Mouse (Mus musculus): ENCODE results near the gene Rpl4.
A peak's percentile ranks its signal among the peaks of the same experiment; 100 is the strongest.
"Not testable (repeated sequence)": the region's sequence is repeated elsewhere in the genome, so short reads cannot be mapped to it uniquely, and the experiment has no call there.

The Rpl4 gene

DNA sequence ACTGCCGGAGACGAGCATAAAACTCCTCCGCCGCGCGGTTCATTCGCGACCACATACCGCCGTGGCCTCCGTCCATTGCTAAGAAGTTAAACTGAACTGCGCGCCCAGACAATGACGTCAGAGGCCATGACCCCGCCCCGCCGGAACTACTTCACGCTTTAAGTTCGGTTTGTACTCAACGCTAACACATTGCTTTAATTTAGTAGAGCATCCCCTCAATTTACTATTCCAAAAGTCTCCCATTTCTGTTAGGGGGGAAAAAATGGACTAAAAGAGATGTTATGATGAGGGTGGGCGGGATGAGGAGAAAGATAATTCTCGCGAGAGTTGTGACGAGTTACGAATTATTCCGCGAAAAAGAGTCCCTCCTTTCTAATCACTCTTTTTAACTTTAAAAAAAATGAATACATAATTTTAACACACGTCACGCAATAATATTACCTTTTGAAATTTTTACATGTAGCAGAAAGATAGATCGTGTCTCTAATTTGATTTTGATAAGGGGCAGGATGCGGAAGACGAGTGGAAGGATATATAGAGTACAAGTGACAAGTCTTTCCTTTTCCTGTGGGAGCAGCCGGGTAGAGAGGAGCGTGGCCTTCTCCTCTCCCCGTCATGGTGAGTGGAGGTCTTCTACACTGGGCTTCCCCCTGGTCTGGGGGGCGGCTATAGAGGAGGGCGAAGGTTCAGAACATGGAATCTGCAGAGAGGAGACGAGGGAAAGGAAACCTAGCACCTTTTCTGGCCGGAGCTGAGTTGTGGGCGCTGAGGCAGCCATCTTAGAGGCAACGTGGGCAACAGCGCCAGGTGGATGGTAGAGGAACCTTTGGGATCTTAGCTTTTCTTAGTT lies at the start of gene Rpl4, which contains the start of gene Zwilch:
Gene Rpl4, plus strand, starts transcription at position 560 of the 850 bp plus-strand sequence.
Gene Zwilch, minus strand, starts transcription at position 289 of the 850 bp plus-strand sequence.
- DNase-seq = peak; percentile 68 to 85

- DNase-seq = not testable (repeated sequence)
These were observed 48.3 kb upstream of the Rpl4 start for GRCm38 (mm10) chr9:64124846-64125245.

DNA sequence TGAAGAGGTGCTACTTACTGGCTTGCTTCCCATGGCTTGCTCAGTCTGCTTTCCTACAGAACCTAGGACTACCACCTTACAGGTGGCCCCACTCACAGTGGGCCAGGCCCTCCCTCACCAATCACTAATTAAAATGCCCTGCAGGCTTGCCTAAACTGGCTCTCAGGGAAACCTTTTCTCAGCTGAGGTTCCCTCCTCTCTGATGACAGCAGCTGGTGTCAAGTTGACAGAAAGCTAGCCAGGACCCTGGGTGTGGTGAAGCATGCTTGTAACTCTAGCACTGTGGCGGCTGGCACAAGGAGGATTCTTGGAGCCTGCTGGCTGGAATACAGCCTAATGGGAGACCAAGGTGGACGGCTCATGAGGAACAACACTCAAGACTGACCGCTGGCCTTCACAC lies 47.9 kb upstream of the Rpl4 start:
- no peak for DNase-seq

- no peak for DNase-seq
These were observed 47.1 kb upstream of the Rpl4 start for GRCm38 (mm10) chr9:64126121-64126520.

GRCm38 (mm10) chr9:64131623-64132022 lies 41.6 kb upstream of the Rpl4 start:
- DNase-seq = no peak

DNA sequence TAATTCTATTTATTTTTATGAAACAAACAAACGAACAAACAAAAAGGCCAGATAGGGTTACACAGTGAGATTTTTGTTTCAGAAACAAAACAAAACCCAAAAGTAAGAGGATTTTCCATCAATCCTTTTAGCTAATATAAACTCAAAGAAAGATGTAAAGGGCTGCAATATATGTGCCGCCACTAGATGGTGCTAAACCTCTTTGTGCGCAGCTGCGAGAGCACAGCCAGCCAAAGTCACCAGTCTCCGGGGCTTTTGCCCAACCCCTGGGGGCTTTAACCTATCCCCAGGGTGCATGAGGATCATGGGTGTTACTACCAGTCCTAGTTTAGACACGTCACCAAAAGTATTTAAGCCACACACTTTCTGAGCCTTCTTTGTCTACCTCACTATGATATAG lies 34.3 kb upstream of the Rpl4 start:
- DNase-seq = peak; percentile 37 to 63

- no peak for DNase-seq
These were observed 33.3 kb upstream of the Rpl4 start for GRCm38 (mm10) chr9:64139879-64140278.

- no peak for DNase-seq
These were observed 16.5 kb upstream of the Rpl4 start for GRCm38 (mm10) chr9:64156641-64157040.

DNA sequence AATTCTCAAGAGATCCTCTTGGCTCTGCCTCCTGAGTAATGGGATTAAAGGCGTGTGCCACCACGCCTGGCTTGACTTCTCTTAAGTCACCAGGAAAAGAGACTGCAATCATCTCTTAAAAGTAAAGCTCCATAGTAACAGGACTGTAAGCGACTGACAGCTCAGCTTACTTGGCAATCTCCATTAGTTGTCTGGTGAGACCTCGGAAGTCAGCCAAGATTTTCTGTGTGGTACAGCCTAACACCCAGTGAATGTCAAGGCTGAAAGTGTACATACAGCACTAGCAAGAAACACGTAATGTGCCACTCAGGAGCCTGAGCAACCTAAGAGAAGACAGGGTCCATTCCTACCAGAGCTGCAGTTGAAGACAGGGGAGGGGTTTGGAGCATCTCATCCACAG lies 12.7 kb upstream of the Rpl4 start:
- DNase-seq = no peak

GRCm38 (mm10) chr9:64169967-64170366 lies 3.2 kb upstream of the Rpl4 start:
- not testable (repeated sequence) for DNase-seq

- no peak for DNase-seq
These were observed 895 bp upstream of the Rpl4 start for GRCm38 (mm10) chr9:64172145-64172815.

GRCm38 (mm10) chr9:64173666-64174220 lies 568 bp downstream of the Rpl4 start:
- DNase-seq = no peak

- DNase-seq = no peak
These were observed 1.2 kb downstream of the Rpl4 start for GRCm38 (mm10) chr9:64174341-64174740.

- DNase-seq = no peak
These were observed 1.6 kb downstream of the Rpl4 start for GRCm38 (mm10) chr9:64174766-64175165.

- DNase-seq = no peak
These were observed 2.2 kb downstream of the Rpl4 start for GRCm38 (mm10) chr9:64175378-64175777.

DNA sequence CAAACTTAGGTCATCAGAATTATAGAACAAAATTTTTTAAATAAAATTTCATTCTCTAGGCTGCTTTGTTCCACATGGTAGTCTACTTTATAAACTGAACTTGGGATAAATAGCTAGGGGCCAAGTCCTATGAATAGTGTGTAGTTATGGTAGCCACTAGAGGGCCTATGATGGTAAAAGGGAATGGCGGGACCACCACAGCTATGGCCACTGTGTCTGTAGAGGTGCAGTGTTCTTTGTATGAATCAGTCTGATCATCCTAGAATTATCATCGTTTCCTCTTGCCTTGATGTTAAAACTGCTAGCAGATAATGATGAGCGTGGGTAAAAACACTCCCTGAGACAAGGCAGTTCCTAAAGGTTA lies 5.4 kb downstream of the Rpl4 start:
- no peak for DNase-seq

DNA sequence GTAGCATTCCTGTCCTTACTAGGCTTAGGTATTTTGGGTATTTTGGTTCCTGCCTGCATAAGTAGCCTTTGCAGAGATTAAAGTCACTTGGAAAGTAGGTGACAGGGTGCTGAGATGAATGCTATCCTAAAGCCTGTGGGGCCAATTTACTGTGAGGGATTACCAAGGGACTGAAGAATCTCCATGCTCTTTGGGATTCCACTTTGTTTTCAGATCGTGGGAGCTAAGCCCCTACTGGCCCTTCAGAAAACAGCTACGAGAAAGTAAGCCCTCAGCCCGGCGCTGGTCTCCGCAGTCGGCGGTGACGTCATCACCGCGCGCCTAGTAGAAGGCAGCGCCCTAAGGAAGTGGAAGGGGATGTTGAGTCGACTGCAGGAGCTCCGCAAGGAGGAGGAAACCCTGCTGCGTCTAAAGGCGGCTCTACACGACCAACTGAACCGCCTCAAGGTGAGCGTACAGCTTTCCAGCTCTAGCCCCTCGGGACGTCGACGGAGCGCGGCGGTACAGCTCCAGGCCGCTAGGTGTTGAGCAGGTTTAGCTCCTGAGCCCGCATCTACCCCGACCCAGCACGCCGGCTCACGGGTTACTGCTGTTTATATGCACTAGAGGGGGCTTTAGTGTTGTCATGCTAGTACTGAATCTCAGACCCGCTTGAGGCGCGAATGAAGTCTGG lies 5.9 kb downstream of the Rpl4 start, which contains the start of gene Snapc5:
Gene Snapc5, plus strand, starts transcription at position 301 of the 673 bp plus-strand sequence.
- peak; percentile 85 to 91 for DNase-seq

- DNase-seq = not testable (repeated sequence)
These were observed 10.1 kb downstream of the Rpl4 start for GRCm38 (mm10) chr9:64183295-64183694.

GRCm38 (mm10) chr9:64184166-64184840 lies 11.1 kb downstream of the Rpl4 start:
- DNase-seq = no peak

- DNase-seq = no peak
These were observed 20.7 kb downstream of the Rpl4 start for GRCm38 (mm10) chr9:64193879-64194278.

- no peak for DNase-seq
These were observed 22.4 kb downstream of the Rpl4 start for GRCm38 (mm10) chr9:64195554-64195953.

- no peak for DNase-seq
These were observed 24.3 kb downstream of the Rpl4 start for GRCm38 (mm10) chr9:64197524-64197923.

Data from cerebellum, adult 18-20 months (tissue).